Mouse (Mus musculus): Measurements from ENCODE around the gene Pecam1.

Gene Pecam1

DNA sequence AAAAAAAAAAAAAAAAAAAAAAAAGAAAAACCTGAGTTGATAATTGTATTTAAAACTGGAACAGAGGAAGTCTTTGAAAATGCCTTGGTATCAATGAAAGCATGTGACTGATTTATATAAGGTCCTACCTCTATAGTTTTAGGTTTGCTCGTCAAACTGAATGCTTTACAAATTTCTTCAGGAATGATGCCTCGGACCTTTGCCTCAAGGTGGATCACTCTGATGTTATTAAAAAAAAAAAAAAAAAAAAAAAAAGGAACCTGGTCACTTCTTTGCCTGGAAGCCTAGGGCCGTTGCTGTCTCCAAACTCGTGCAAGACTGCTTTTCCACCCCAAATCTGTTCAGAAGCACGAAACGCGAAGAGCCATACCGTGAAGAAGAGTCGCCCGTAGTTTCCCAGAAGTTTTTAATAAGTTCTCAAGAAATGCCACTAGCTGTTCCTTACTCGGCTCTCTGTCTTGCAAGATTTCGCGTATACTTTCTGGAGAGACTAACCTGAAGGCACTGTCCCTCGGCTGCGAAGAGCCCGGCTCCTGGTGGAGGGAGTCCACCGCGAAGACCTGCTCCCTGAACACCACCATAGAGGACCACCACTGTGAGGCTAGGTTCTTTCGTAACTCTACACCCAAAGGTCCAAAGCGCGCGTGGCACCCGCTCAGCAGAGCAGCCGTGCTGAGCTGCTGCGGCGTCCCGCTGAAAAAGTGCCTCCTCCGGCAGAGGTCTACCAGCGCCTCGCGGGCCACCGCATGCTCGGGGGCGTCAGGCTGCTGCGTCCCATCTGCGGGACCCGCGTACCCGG is 28.4 kb upstream of the Pecam1 start:
- no peak for TF ChIP-seq GATA4 (IDR thresholded peaks at IDR 0.05; ENCODE audit: insufficient replicate concordance, low read length)

GRCm38 (mm10) chr11:106778132-106778531 is 27.7 kb upstream of the Pecam1 start:
- no peak for TF ChIP-seq GATA4 (IDR thresholded peaks at IDR 0.05; ENCODE audit: insufficient replicate concordance, low read length)

- TF ChIP-seq GATA4 (IDR thresholded peaks at IDR 0.05; ENCODE audit: insufficient replicate concordance, low read length) = no peak
Observed at GRCm38 (mm10) chr11:106777395-106777794, 27.0 kb upstream of the Pecam1 start.

- TF ChIP-seq GATA4 (IDR thresholded peaks at IDR 0.05; ENCODE audit: insufficient replicate concordance, low read length) = no peak
Observed at GRCm38 (mm10) chr11:106776960-106777359, 26.5 kb upstream of the Pecam1 start.

GRCm38 (mm10) chr11:106773061-106773460 is 22.6 kb upstream of the Pecam1 start:
- TF ChIP-seq GATA4 (IDR thresholded peaks at IDR 0.05; ENCODE audit: insufficient replicate concordance, low read length) = no peak

GRCm38 (mm10) chr11:106770195-106770974 is 20.0 kb upstream of the Pecam1 start:
- no peak for TF ChIP-seq GATA4 (IDR thresholded peaks at IDR 0.05; ENCODE audit: insufficient replicate concordance, low read length)

- TF ChIP-seq GATA4 (IDR thresholded peaks at IDR 0.05; ENCODE audit: insufficient replicate concordance, low read length) = no peak
Observed at GRCm38 (mm10) chr11:106767516-106767915, 17.1 kb upstream of the Pecam1 start.

DNA sequence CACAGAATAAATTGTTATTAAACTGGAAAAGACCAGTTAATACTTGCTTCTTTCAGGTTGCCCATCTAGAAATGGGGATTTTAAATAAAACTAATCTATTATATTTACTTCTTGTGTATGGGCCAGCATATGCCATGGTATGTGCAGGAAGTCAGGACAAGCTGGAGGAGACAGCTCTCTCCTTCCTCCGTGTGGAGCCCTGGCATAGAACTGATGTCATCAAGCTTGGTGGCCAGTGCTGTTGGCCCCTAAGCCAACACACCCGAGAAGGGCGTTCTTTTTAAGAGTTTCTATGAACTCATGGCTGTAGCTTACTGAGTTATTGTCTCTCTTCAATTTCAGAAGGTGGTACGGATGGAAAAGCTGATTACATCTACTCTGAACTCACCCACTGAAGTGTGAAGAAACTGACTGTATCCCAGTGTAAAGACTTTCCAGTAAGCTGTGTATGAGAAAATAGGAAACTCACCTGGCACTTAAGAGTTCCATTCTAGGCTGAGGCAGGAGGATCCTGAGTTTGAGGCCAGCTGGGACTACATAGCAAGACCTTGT is 16.3 kb upstream of the Pecam1 start:
- no peak for TF ChIP-seq GATA4 (IDR thresholded peaks at IDR 0.05; ENCODE audit: insufficient replicate concordance, low read length)

- no peak for TF ChIP-seq GATA4 (IDR thresholded peaks at IDR 0.05; ENCODE audit: insufficient replicate concordance, low read length)
Observed at GRCm38 (mm10) chr11:106762800-106763185, 12.4 kb upstream of the Pecam1 start.

DNA sequence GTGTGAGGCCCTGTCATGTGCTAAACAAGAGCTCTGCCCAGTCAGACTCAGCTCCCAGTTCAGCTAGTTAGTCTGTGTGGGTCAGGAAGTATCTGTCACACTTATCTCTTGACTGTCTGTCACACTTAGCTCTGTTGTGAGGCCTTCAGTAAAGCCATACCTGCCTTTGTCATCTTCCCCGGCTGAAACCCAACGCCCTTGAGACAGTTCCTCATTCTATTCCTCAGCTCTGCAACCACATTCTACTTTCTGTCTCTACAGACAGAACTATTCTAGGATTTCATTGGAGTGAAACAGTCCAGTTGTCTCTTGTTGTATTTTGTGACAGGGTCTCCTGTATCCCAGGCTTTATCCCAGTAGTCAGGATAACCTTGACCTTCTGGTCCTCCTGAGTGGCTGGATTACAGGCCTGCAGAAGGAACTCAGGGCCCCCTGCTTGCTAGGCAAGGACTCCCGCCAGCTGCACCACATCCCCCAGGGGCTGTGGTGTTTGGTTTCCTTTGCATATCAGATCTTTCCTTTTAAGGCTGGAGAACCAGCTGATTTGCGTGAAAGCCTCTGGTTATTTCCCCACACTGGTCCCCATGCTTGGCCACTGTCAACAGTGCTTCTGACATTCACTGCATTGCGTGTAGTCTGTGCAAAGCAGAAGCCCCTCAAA is 11.8 kb upstream of the Pecam1 start:
- no peak for TF ChIP-seq GATA4 (IDR thresholded peaks at IDR 0.05; ENCODE audit: insufficient replicate concordance, low read length)

- no peak for TF ChIP-seq GATA4 (IDR thresholded peaks at IDR 0.05; ENCODE audit: insufficient replicate concordance, low read length)
Observed at GRCm38 (mm10) chr11:106760511-106760910, 10.1 kb upstream of the Pecam1 start.

DNA sequence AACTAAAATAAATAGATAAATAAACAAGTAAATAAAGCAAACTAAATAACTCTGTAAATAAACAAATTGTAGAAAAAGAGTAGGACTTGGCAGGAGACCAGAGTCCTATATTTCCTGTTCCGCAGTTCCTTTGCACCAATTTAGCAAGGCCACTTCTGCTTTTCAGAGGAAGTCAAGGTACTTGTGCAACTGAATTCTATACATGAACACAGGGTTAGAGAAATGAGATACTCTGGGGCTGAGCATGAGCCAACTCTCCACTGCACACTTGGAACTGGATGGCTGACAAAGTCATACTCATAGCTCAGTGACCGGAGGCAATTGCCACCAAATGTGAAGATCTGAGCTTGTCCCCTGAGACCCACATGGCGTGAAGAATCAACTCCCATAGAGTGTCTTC is 8.6 kb upstream of the Pecam1 start:
- no peak for TF ChIP-seq GATA4 (IDR thresholded peaks at IDR 0.05; ENCODE audit: insufficient replicate concordance, low read length)

GRCm38 (mm10) chr11:106755583-106755982 is 5.2 kb upstream of the Pecam1 start:
- no peak for TF ChIP-seq GATA4 (IDR thresholded peaks at IDR 0.05; ENCODE audit: insufficient replicate concordance, low read length)

DNA sequence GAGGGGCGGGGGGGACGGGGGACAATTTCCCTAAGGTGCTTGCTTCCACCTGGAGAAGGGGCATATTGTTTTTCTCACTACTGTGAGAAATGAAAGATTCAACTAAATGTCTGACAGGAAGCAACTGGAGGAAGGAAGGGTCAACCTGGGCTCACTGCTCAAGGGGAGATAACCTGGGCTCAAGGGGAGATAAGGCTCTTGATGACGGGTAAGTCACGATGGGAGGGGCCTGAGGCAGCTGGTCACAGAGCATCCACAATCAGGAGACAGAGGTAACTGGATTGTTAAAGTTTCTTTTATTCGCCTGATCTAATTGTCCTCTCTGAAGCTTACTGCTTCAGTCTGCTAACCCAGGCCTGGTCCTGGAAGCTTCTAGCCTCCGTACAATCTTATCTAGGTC is 2.9 kb upstream of the Pecam1 start:
- no peak for TF ChIP-seq GATA4 (IDR thresholded peaks at IDR 0.05; ENCODE audit: insufficient replicate concordance, low read length)

DNA sequence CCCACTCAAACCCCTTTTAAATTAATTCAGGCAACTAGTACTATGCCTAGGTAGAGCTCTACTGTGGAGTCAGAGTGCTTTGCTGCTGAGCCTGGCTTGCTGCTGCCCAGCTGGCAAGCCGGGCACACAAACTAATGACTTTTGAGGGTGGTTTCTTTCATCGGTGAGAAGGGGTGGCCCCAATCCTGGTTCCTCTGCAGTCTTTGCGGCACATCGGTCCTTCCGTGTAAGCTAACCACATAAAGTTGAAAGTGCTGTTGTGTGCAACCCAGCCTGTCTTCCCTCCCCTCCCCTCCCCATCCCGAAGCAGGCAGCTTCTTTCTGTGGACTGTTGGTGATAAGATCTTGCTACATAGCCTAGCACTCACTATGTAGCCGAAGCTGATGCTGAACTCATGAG is 1.7 kb upstream of the Pecam1 start:
- no peak for TF ChIP-seq GATA4 (IDR thresholded peaks at IDR 0.05; ENCODE audit: insufficient replicate concordance, low read length)

Measured in liver, adult (tissue).